Mouse (Mus musculus) urinary bladder, postnatal 4 days (tissue): ENCODE measurements around the gene Tmem243.
A peak's percentile ranks its signal among the peaks of the same experiment; 100 is the strongest.

Source experiments
- DNase-seq, 2 experiments: peaks; one replicate each; pipeline ENCODE4 v3.0.0; 2021 to 2022; ENCODE audit warnings: low spot score in 2 of 2

Gene Tmem243

DNA sequence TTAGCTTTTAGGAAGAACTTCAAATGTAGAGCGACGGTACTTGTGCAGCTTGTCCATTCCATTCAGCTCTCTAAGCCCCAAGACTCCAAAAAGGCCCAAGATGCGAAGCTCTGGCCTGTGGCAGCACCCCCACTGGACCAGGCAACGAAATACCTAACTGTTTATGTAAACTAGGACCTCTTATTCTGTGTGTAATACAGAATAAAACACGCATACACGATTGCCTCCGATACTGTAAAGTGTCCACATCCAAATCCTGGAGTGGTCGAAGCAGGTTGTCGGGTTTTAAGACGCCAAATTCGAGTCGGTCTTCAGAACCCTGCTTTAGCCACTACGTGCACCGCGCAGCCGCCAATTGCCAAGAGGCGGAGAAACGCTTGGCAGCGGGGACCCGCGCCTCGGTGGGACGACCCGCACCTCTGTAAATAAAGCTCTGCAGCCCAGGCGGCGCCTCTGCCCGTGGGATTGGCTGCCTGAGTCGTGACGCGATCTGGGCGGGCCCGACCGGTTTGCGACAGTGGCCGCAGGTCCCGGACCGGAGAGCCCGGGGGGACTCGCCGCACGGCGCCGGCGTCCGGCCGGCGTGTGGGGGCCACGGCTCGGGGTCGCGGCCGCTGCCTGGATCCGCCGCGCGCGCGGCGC is at the start of gene Tmem243:
Gene Tmem243, plus strand, starts transcription at position 462 of the 642 bp plus-strand sequence.
- peak; percentile 83 to 89 for DNase-seq

DNA sequence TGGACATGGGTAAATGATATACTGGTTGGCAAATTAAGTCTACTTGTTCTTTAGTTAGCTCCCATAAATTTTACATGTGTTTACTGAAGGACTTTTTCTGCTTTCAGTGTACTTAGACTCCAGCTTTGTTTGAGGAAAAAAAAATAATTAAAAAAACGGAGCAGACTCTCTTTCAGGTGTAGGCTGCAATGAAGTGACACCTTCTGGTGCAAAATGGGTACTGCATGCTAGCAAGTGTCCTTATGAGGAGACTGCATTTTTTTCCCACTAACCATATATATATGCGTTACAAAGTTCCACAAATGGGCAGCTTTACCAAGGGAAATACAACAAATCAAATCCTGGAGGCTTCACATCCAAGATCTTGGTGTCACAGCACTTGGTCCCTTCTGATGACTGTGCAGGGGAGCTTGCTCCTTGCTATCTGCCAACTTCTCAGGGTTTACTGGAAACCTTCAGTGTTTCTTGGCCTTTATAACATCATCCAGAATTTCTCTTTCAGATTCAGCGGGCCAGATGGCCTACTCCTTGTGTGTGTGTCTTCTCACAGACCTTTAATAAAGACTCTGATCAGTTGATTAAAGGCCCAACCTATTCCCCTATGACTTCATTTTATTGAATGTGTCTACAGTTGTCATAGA is 44.3 kb upstream of the Tmem243 start:
- peak; percentile 24 to 64 for DNase-seq

DNA sequence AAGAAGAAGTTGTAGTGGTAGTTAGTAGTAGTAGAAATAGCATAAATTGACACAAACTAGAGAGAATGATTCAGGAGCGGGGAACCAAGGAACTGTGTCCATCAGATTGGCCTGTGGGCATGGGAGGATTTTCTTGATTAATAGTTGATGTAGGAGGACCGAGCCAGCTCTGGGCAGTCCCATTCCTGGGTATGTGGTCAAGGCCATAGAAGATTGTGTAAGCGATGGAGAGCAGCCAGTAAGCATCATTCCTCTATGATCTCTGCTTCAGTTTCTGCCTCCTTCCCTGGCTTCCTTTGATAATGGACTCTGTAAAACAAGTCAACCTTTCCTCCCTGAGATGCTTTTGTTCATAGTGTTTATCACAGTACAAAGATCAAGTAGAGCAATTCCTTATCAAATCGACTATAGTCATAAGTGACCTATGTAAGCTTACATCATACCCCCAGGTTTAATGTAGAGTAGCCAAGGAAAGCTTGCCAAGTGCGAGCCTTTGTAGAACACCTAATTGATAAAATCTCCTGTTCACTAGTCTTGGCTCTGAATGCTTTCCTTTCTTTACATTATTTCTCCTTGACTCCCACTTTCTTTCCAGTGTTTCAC is 43.1 kb upstream of the Tmem243 start:
- no peak for DNase-seq

DNA sequence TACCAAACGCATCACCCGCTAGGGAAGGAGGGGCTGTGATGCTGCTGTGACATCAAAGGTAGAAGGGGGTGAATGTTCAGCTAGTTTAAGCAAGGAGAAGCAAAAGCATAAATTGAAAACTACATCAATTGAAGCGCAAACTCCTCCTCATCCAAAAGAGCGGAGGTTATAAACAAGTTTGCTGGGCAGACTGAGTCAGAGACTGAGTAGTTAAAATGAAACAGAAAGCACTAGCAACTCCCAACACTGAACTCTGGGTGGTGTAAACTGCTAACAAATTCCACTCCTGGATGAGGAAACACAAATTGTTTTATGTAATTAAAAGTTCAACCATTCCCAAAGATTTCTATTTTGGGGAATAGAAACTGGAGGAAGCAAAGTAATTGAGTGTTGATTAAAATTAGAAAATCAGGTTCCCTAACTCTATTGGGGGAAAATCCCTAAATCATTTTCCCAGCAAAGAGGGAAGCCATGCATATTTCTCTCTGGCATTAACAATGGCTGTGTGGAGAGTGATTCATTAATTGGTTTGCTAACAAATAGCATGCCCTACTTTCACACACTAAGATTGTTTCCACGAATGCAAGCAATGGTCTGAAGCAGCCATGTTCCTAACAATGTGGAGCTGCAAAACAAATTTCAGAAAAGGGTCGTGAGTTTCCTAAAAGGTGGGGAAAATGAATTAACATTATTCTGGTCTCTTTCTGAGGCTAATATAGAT is 41.0 kb upstream of the Tmem243 start:
- no peak for DNase-seq

DNA sequence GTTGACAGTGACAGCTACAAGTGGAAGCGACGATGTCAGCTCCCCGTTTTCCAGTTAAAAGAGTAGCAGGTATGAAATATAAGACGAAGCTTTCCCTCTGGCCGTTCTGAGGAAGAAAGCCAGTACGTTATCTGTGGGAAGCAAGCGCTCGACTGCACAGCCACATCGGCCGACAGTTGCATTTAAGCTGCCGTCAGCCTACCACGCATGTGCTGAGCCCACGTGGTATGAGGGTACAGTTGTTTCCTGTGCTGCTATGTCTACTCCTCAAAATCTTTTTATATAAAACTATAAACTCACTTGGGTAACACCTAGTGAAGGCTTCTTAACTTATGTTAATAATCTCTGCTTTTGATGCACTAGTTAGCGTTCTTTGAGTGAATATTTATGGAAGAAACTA is 40.2 kb upstream of the Tmem243 start:
- DNase-seq = no peak

DNA sequence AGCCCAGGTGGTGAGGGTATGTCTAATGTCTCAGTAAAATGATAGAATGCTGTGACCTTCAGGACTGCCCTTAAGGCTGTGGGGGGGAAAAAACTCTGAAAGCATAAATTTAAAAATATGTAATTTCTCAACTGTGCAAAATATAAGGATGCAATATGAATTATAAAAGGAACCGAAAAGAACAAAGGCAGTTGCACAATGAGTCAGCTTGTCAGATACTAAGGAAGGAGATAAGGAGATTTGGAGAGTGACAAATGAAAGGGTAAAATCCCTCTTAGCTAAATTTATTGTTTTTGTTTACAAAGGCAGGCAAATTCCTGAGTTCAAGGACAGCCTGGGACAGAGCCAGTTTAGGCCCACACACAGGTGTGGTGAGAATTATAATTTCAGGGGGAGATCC is 36.3 kb upstream of the Tmem243 start:
- no peak for DNase-seq

DNA sequence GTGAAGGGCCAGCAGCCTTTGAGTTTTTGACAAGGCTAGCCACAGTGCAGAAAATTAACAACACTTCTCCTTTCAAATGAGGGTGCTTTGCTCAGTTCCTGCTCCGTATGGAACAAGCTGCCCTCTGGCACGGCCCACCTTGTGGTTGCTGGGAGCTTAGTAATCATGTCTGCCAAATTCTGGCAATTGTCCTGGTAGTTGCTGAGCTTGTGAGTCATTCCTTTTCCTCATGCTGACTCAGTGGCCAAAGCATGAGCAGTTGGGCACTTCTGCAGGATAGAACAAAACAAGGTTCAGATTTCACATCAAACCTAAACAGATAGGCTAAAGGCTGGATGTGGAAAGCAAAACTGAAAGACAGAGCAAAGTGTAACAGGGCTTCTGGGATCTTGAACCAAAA is 31.6 kb upstream of the Tmem243 start:
- no peak for DNase-seq

DNA sequence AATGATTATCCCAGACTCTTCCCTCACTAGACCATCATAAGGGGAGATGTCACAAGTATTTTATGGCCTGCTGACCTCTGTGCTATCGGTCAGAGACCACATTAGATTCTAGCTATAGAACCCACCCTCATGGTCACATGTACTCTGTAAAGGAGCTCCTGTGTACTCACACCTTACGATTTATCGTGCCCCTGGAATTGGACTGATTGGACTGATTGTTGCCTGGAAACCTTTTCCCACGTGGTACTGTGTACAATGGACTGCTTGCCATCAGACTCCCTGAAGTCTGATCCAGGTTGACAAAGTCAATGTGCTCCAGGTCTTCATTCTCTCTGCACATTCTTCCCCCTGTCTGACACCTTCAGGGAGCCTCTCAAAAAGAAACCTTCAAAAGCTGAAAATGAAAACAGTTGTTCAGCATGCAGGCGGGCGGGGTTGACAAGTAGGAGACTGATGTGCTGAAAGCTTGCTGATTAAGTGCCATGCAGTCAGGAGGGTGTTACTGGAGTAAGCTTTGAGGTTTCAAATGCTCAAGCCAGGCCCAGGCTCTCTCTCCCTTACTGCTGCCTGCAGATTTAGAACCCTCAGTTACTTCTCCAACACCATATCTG is 30.8 kb upstream of the Tmem243 start:
- DNase-seq = no peak

DNA sequence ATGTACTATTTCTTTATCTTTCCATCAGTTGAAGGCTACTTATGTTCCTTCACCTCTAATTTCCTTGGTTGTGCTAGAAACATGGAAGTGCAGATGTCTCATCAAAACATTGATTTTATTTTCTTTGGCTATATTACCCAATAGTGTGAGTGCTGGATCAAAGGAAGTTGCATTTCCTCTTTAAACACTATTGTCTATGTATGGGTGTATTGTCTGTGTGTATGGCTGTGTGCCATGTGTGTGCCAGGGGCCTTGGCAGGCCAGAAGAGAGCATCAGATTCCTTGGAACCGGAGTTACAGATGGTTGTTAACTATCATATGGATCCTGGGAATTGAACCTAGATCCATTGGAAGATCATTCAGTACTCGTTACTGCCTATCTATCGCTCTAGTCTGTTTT is 29.1 kb upstream of the Tmem243 start:
- no peak for DNase-seq

DNA sequence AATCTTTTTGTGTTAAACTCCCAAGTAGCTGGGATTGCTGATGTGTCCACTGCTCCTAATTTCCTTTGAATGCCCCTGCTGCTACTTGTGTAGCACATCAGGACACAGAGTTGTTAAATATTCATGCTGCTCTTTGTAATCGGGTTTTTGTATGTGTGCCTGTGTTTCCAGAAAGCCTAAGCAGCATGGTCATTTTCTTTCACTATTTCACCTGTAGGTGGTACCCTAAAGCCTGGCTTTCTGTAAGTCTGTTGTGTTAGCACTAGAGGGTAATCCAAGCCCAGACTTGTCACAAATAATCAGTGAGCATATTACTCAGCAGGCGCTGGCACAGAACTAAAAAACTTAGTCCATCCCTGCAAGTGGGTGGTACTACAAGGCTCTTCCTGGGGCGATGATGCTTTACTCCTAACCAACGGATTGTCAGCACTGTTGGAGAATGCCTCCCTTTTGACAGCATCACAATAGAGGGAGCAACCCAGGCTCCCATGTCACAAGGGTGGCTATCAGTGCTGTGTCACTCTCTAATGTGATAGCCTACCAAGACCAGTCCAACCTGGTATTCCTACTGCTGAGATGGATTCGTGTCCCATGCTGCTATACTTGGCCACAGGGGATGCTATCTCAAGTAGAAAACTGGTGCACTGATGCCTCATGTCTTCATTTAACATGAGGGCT is 27.2 kb upstream of the Tmem243 start:
- no peak for DNase-seq

DNA sequence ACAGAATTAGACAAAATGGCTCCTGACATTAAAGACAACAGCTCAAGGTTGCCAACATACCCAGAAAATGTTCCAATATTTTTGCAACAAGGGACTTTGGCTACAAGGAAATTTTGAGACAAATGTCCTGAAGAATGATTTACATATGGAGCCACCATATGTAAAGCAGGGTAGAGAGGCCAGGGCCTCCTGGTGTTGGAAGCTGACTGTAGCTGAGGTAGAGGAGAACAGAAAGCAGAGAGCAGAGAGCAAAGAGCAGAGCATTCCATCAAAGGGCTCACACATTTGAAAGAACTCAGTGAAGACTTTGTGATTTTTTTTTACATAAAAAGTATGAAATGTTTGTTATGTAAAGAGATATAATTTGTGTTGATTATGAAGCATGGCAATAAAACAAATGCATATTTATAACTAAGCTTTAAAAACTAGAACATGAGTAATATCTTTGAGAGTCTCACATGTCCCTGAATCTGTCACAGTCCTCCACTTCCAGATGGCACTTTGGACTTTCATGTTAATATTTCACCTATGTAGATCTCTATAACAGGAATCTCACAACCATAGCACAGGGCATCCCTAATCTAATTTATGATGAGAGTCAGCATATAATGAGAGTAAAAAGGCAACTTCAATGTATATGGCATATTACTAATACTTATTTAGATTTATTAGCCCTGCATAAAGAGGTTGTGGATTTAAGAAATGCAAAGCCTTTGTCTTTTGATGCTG is 20.5 kb upstream of the Tmem243 start:
- no peak for DNase-seq

DNA sequence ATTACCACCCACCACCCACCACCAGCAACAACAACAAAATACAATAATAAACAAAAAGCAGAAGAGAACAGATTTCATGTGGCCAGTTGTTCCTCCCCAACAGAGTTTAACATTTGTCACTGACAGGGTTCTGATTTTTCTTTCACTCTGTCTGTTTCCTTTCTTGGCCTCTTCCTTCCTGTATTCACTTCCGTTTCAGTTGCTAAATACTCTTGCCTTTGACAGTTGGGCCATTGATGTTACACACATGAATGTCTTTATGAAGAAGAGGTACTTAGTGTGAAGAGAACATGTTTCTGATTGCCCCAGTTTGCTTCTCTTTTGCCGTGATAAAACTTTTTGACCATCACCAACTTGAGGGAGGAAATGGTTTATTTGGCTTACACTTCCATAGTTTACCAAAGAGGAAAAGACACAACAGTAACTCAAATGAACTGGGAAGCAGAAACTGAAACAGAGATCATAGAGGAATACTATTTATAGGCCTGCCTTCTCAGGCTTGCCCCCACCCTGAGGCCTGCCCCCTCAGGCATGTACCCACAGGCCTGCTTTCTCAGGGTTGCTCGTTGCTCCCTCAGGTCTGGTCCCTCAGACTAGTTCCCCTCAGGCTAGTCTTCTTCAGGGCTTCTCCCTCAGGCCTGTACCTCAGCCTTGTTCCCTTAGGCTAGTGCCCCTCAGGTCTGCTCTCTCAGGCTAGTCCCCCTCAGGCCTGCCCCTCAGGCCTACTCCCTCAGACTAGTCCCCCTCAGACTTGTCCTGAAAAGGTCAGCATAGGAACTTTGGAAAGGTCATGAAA is 13.3 kb upstream of the Tmem243 start:
- no peak for DNase-seq

DNA sequence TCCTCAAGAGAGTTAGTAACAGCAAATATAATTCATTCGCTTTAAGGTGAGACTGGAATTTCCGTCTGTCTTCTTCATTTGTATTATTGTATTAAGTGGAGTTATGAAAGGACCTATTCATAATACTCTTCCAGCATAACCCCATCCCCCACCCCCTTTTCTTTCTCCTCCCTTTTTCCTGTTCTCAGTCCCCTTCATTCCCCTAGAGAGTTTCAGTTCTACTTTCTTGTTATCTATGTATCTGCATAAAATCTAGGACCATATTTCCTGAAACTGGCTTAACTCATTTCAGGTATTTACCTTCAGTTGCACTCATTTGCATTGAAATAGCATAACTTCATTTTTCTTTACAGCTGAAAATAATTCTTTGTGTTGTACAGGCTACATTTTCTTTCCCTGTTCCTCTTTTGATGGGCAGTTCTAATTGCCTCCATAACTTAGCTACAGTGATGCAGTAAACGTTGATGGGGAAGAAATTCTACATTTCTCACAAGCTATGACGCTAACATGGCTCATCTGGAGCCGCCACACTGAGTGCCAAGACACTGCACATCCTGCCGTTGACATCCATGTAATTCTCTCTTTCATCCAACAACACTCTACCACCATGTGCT is 9.9 kb upstream of the Tmem243 start:
- no peak for DNase-seq

DNA sequence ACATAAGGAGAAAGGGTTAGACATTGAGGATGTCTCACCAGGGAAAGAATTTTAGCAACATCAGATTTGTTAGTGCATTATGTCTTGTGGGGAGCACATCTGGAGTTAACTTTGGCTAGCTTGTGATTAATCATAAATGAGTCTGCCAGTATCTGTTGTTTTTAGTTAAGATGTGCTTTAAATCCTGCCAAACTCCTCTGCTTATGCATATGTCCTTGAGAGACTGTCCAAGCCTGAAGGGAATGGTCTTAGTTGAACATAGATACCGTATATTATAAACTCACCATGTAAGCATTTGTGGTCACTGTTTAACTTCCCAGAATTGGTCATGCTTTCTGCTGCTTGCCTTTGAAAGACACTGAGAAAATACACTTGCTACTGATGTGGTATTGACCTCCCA is 7.8 kb upstream of the Tmem243 start:
- no peak for DNase-seq

DNA sequence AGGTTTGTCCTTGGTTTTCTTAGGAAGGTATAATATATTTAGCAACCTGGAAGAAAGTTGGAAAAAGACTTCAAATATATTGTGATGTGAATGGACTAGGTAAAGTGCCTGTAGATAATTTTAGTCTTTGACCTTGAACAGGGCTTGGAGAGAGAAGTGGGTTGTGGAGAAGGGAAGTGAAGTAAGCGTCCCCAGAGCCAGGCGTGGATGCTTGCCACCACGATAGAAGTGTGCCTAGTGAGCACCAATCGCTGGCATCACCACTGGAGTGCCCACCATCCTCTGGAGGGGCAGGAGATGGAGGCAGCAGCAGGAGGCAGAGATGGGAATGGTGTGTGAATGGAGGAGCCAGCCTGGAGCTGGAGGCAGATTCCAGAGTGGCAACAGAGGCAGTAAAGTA is 7.0 kb upstream of the Tmem243 start:
- DNase-seq = no peak

DNA sequence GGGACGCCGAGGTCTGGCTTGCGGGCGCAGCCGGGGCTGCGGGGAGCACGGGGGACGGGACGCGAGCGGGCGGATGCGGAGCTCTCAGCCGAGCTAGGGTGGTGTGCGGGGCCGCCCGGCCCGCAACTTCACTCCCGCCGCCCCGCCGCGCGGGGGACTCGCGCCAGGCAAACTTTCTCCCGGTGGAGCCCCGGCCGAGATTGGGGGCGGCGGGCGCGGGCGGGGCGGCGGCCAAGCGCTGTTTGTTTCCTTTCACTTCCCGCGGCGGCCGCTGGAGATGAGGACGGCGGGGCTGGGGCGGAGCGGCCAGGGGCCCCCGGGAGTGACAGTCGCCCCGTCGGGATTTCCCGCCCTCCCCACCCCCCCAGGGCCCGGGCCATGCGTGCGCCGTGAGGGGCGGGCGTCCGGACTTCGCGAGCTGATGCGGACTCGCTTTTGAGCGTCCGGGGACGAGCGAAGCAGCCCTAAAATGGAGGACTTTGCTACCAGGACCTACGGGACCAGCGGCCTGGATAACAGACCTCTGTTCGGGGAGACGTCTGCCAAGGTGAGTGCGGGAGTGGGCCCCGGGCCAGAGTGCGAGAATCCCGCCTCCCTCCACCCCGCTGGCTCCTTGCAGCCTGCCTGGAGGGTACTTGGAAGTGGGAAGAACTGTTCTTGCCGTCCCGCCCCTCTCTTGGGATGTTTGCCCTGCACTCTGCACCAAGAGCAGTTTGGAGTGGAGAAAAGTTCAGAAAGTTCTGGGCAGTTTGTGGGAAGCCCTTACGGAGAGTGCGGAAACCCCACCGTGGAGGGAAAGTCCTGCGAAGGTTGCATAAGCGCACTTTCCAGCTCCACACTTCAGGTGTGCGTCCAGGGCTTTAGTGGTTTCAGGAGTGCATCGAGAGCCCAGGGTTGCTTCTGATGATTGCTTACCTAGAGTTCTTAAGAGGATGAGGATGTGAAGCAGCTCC is 657 bp downstream of the Tmem243 start:
- peak; percentile 44 to 63 for DNase-seq

DNA sequence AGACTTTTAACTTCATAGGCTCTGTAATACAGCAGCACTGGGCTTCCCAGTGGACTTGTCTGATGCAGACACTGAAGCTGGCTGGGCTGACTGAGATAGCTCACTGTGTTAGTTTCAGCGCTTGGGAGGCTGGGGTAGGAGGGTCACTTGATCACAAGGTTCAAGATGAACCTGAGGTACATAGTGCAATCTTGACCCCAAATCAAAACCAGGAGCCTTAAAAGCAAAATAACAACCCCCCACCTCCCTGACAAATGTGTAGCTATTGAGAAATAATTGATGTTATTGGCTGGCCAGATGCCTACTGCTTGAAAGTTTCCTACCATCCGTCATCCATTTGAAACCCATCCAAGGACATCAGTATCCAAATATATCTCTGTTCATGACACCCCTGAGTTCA is 2.2 kb downstream of the Tmem243 start:
- DNase-seq = no peak

DNA sequence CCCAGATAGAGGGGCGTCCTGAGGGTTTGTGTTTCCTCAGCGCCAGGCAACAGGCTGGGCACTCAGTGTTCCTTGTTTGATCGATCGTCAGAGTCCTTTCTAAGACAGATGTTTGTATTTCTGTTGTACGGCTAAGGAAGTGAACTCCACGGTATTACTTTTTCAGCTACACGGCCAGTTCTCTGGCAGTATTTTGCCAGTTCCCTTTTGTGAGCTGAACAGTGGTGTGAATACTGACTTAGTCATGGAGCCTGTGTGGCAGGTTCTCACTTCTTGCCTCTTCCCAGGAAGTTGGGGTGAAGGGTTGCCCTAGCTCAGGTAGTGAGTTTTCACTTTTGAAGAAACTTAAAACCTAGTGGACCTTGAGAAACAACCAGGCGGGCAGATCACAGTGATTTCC is 3.5 kb downstream of the Tmem243 start:
- DNase-seq = no peak

DNA sequence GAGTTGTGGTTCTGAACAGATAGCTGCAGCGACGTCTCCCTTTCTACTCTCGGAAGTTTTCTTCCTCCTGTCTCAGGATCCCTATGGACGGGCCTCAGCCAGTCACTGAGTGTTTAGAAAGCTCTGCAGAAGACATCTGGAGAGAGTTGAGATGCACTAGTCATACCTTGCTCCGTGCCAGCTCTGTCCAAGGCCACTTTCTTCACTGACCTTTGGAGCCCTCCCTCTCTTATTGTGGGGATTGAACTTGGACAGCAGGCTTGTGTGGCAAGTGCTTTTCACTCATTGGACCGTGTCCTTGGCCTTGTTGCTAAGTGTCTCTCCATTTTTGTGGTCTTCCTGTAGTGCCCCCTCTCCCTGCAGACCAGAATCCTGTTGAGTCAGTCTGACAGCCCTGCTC is 6.3 kb downstream of the Tmem243 start:
- no peak for DNase-seq
